Mouse (Mus musculus) layer of hippocampus, adult 9-10 months (tissue): ENCODE measurements around the gene Prkch.

Source experiments
- DNase-seq: peaks from one replicate; pipeline ENCODE4 v3.0.0; 2022; ENCODE audit warnings: low spot score

Prkch gene

DNA sequence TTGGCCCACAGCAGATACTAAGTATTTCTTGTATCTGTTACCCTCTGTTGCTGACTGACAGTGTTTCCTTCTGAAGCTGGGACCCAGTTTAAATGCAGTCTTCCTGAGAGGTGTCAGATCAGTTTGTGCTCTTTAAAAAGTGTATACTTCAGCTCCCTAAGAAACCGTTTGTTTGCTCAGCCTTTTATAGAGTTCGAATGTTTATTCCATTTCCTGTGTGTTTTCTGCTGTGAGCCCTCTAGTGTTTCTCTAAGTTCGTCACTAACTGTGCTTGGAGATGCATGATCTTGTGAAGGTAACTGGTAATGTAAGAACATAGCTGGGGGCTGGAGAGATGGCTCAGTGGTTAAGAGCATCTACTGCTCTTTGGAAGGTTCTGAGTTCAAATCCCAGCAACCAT, 27.1 kb downstream of the Prkch start:
- no peak for DNase-seq

DNA sequence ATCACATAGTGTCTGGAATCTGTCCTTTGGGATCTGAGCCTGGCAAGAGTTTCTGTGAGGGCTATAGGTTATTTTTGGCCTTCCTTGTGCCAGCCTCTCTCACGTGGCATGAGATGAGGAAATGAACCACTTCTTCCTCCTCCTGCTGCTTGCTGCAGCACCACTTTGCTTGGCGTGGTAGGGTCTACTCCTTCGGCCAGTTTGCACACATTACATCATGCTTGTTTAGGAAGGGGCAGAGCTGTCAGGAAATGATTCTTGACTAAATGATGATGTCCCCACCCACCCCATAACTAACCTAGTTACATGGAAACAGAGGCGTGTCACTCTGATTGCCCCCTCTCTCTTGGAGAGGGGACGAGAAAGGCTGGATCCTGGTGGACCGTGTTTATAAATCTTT, 28.6 kb downstream of the Prkch start:
- DNase-seq: no peak

- DNase-seq: no peak
These were observed 33.1 kb downstream of the Prkch start for GRCm38 (mm10) chr12:73617652-73618051.

DNA sequence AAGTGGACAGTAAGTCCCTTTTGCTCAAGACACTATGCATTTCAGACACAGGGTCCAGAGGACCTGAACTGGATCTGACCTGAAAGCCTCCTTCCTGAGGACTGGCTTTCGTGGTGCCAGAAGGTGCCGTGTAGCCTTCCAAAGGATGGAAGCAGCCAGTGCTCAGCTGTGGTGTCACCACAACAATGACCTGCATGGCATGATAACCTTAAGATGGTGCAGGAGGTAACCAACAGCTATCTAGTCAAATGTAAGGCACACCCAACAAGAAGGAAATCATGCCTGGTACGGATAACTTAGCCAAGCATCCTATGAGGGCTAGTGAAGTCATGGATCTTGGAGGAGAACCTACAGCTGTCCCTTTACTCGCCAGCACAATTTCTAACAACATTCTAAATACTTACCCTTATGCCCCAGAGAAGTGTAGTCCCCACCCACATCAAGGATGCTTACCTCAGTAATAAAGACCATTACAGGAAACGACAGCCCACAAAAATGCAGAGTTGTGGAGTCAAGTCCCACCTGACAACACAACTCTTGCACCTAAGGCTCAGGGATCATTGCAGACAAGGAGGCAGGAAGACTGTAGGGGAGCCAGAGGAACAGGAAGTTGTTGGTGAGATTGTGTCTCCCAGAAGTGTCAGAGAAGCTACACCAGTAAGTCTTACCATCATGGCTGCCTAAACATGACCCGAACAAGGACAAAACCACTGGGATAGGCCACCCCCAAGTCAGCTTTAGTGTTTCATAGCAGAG, 40.9 kb downstream of the Prkch start:
- no peak for DNase-seq

- DNase-seq: no peak
These were observed 43.3 kb downstream of the Prkch start for GRCm38 (mm10) chr12:73627902-73628301.

DNA sequence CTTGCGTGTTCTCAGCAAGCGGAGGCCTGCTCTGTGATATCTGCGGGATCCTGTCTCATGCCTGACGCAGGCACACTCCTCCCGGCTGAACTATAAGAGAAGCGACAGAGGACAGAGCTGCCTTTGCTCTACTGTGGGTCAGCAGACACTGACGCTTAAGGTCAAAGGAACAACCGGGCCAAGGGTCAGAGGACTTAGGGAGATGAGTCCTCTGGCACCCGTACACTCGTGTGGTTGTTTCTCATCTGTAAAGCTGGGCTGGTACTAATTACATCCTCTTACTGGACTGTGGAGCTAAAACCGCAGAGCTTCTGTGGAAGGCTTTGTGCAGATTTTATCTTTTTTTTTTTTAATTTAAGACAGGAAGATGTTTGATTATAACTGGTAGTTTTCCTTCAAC, 46.0 kb downstream of the Prkch start:
- no peak for DNase-seq

DNA sequence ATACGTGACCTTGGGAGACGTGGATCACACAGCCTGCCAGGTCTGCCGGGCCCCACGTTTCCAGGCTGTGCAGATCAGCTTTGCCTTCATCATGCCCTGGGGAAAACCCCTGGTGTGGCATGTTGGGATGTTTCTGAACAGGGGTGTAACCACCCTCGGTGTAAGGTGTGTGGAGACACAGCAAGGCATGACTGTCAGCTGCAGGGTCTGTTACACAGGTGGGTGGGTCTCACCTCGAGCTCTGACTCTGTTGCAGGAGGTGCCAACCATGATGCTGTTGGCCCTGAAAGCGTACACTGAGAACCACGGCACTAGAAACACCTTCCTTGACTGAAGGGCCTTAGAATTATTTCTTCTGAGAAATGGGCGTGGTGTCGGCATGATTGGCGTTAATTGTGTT, 46.6 kb downstream of the Prkch start:
- no peak for DNase-seq

GRCm38 (mm10) chr12:73632671-73633244, 48.2 kb downstream of the Prkch start:
- no peak for DNase-seq

GRCm38 (mm10) chr12:73633707-73634106, 49.1 kb downstream of the Prkch start:
- no peak for DNase-seq

DNA sequence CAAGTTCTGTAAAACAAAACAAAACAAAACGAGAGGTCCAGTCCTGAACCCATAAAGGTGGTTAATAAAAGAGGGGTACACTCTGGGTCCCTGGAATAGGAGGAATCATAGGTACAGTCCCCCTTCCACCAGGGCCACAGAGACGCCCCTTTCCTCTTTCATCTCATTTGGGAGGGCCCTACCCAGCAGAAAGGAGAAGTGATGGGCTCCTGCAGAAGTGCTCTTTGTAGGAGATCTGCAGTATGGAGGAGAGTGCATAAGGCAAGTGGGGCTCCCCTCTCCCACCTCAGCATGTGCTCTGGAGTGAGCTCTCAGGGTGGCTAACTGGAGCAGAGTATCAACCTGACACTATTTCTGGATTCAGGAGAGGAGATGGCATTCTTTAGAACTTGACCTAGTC, 55.0 kb downstream of the Prkch start:
- DNase-seq: no peak

DNA sequence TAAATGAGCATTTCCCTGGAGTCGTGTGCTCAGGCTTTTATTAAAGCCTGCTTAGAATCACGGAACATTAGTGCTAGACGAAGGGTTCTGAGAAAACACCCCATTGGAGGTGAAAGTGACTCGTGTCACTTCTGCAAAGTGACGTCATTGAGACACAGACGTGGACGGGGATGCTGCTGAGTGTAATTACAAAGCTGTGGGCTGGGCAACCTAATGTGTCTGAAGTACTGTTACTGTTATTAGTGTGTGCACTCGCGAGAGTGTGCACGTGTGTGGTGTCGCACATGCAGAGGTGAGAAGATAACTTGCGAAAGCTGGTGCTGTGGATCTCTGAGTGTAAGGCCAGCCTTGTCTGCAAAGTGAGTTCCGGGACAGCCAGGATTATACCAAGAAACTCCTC, 56.6 kb downstream of the Prkch start:
- no peak for DNase-seq

DNA sequence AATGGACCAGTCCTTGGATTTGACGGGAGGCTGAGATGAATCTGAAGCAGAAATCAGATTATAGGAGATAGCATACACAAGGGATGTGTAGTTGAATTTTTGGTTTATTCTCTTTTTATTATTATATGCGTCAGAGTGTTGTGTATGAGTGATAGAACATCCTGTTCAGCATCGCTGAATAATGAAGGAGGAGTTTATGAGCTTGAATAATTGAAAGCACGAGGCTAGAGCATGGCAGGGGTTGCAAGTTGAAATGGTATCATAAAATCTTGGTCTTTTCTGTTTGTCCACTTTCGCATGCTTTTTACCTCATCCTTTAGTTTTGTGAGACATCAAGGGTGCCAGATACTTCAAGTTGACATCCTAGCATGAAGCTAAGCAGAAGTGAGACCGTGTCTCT, 60.6 kb downstream of the Prkch start:
- DNase-seq: no peak

- no peak for DNase-seq
These were observed 63.1 kb downstream of the Prkch start for GRCm38 (mm10) chr12:73647686-73648085.

DNA sequence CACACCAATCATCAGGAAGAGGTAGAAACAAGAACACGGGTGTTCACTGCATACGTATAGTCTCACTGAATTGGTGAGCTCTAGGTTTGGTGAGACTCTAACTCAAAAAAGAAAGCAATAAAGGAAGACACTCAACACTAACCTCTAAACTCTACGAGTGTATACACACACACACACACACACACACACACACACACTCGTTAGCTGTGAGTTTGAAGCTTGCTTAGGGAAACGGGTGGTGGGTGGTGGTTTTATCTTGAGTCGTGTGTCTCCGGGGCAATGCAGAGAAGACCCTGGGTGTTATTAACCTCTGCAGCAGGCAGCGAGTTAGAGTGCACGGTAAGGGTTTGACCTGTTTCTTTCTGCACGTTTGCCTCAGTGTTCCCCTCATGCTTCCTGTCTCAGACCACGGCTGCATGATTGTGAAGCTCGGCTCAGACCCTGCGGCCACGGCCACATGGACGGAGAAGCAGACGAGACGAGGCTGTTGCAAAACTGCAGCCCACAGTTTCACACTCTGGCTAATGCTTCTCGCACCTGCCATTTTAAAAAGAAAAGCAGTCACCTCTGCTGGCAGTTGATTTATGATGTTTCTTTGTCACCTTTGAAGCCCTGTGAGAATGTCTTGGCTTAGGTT, 72.1 kb downstream of the Prkch start:
- no peak for DNase-seq

DNA sequence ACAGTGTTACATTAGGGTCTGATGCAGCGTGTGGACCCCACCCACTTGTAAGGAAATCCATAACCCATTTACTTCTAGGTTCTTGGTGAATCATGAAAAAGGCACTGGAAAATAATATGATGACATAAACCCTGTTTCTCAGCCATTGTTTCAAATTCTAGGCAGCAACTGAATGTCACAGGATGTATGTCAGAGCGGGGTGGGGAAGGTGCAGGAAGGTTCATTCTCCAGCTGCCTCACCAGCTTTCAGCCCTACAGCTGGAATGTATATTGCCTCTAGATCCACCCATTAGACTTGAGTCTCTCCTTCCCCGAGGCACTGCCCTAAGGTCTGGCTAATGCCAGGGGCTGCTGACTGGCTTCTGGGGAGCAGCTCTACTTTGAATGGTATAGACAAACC, 78.8 kb downstream of the Prkch start:
- DNase-seq: no peak

DNA sequence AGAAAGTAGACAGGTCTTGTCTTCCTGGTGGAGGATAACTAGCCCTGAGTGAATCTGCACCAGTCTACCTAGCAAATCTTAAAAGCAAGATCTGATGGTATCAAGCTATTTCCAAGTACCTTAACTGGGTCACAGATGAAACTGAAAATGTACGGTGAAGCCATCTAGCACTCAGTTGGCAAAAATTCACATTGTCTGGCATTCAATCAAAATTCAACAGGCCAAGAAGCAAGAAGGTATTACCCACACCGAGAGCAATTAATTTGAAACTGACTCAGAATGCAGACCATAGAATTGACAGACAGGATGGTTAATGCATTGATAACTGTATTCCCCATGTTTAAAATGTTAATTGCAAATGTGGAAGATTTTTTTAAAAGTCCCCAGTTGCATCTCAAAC, 82.1 kb downstream of the Prkch start:
- no peak for DNase-seq

GRCm38 (mm10) chr12:73667607-73668006, 83.0 kb downstream of the Prkch start:
- no peak for DNase-seq

GRCm38 (mm10) chr12:73670739-73671138, 86.1 kb downstream of the Prkch start:
- no peak for DNase-seq

- DNase-seq: no peak
These were observed 86.9 kb downstream of the Prkch start for GRCm38 (mm10) chr12:73671540-73671939.

- DNase-seq: no peak
These were observed 87.4 kb downstream of the Prkch start for GRCm38 (mm10) chr12:73672007-73672406.

DNA sequence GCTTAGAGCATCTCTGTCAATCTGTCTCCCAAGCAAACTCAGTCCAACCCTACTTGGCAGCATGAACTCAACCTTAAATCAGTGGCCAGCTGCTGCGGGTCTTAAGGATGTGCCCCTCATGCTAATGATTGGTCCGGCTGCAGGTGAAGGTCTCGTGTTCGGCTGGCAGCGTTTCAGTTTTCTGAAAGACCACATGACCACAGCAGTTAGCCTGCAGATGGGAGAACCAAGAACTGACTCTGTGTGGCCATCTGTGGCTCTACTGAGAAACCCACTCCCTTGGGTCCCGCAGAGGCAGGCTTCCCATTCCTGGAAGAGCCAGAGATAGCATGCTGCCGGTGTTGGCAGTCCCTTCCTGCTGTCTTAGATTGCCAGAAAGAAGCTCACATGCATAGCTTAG, 89.2 kb downstream of the Prkch start:
- DNase-seq: no peak

DNA sequence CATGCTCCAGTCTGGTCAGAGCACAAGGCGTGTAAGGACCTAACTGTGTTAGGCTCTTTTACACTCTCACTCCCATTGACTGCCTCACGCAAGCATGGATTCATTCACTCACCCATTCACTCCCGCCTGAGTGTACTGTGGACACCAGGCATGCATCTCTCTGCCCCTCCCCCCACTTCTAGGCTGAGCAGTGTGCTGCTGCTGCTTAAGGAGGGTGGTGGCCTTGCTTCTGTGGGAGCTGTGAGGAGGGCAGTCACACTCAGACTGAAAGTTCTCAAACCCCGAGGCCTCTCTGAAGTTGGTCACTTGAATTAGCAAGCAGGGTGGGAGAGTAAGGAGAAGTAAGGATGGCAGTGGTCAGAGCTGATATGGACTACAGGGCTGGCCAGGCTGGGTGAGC, 90.6 kb downstream of the Prkch start:
- DNase-seq: no peak

DNA sequence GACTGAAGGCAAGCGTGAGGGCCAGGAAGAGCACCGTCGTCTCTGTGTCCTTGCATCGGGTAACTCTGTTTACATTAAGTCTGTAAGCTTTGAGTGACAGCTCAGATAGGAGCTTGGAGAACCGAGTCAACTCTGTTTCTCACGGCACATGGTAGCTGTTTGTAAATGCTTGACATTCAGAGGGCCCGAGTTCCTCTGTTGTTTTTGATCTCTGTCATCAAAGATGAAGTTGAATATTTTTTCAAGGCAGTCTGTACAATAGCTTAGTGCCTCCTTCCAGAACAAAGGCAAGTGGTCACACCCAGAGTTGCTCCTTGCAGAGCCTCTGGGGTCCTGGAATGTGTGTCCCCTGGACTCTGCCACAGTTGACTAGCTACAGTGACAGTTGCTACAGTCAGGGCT, 94.8 kb downstream of the Prkch start:
- no peak for DNase-seq

GRCm38 (mm10) chr12:73682921-73683346, 98.3 kb downstream of the Prkch start:
- no peak for DNase-seq
